Comparison of ENCODE assay signal across 8 mouse cellular contexts in the genomic region with DNA sequence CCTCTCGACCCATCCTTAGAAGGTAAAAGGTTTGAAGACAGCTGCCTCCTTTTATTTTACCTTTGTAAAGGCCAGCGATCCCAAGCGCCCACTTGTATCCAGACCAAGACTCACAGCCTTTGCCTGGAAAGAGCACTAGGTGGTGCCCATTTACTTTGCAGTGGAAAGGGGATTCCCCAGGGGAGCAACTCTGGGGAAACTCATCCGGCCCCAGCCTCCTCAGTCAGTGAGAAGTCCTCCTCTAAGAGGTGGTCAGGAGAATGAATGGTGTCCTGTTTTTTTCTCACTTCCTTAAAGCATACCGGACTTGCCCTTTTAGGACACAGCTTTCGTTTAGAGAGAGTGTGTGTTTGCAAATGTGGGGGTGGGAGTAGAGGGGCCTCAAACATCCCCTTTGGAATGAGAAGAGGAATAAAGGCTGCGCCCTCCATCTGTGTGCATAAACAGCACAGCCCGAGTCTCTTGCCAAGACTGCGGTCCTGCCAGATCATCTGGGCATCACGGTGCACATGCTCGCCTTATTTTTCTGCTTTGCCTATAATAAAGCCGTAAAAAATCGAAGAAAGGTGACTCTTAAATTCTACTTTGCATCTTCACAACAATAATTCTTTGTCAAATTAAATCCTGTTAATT. TPM values are rescaled to one million over a fixed set of nuclear protein-coding genes. Genes with fewer than 3 reads are reported as not detected.
DNase-seq lines count a peak whose midpoint lies in the region; ATAC-seq and TF ChIP-seq lines count a peak whose summit lies in the region.

No protein-coding gene starts in this region.

- H3K4me1 ChIP-seq in bone marrow macrophage, adult 2 months (ENCODE audit: control insufficient read depth, insufficient read depth, low read length) = 0 out of 2 replicates have a peak, but pooled peaks cover 2% of the 10 kb centered on the region
- H3K4me1 ChIP-seq in heart, embryonic 15.5 days (replicated peaks) = 0 out of 2 replicates have a peak, but pooled peaks cover 3% of the 10 kb centered on the region
- peaks cover 12% of the 10 kb centered on the region; the same call in 1 of the 2 replicates for H3K4me1 ChIP-seq in stomach, embryonic 16.5 days (ENCODE audit: control insufficient read depth, insufficient read depth, low read length)

- H3K9ac ChIP-seq in heart, embryonic 15.5 days = no peak overlapping the region
- H3K9ac ChIP-seq in stomach, embryonic 16.5 days (ENCODE audit: low read length) = peak overlapping the region; percentile 55

- peak overlapping the region; percentile 17; the same call in 1 of the 2 replicates for H3K4me3 ChIP-seq in bone marrow macrophage, adult 2 months (ENCODE audit: insufficient read depth, low read length)
- peak overlapping the region; percentile 25 for H3K4me3 ChIP-seq in heart, embryonic 15.5 days
- peak overlapping the region; percentile 31 for H3K4me3 ChIP-seq in stomach, embryonic 16.5 days (replicated peaks; ENCODE audit: low read length)

- no peak; the same call in 1 of the 2 replicates for ATAC-seq in heart, embryonic 15.5 days (replicated peaks; ENCODE audit: insufficient number of reproducible peaks, insufficient read depth, low FRiP score, low read depth)
- peak; percentile 94 for ATAC-seq in megakaryocyte progenitor cell, adult 5-6 weeks (replicated peaks; ENCODE audit: poor library complexity)
- peak; percentile 89 for ATAC-seq in stomach, embryonic 16.5 days (ENCODE audit: insufficient read depth, low FRiP score)
- no peak for ATAC-seq in monocyte, adult 5-6 weeks (replicated peaks; ENCODE audit: insufficient number of reproducible peaks, low FRiP score, low TSS enrichment, poor library complexity, severe bottlenecking)

- no peaks in the 10 kb centered on the region for H3K36me3 ChIP-seq in heart, embryonic 15.5 days
- H3K36me3 ChIP-seq in stomach, embryonic 16.5 days (ENCODE audit: control insufficient read depth, insufficient read depth, low read length) = no peaks in the 10 kb centered on the region

- H3K27ac ChIP-seq in bone marrow macrophage, adult 2 months (ENCODE audit: insufficient read depth, low read depth, low read length) = no peak overlapping the region
- no peak overlapping the region for H3K27ac ChIP-seq in heart, embryonic 15.5 days
- peak overlapping the region; percentile 31 for H3K27ac ChIP-seq in stomach, embryonic 16.5 days (ENCODE audit: low read length)

- TF ChIP-seq POLR2A in bone marrow macrophage, adult 2 months (IDR thresholded peaks at IDR 0.05; ENCODE audit: borderline replicate concordance, low read depth, low read length) = no peak

- TF ChIP-seq CTCF in bone marrow macrophage, adult 2 months (IDR thresholded peaks at IDR 0.05; ENCODE audit: low read depth, low read length) = no peak

- 11% methylated on average over 13 of the region's 13 CpGs for WGBS in heart, embryonic 15.5 days
- 7% methylated on average over 13 of the region's 13 CpGs for WGBS in stomach, embryonic 16.5 days

- no peaks in the 10 kb centered on the region for H3K9me3 ChIP-seq in heart, embryonic 15.5 days (replicated peaks)
- H3K9me3 ChIP-seq in stomach, embryonic 16.5 days (replicated peaks; ENCODE audit: control insufficient read depth, low read length) = no peaks in the 10 kb centered on the region

- H3K27me3 ChIP-seq in heart, embryonic 15.5 days = no peaks in the 10 kb centered on the region
- H3K27me3 ChIP-seq in stomach, embryonic 16.5 days (ENCODE audit: control insufficient read depth, insufficient read depth, low read length) = no peaks in the 10 kb centered on the region

- DNase-seq in Muller cell, postnatal 12 days (ENCODE audit: inconsistent ontology term) = peak; percentile 76
- DNase-seq in fibroblast of lung, adult 2 months (ENCODE audit: low read depth) = peak; percentile 49
- DNase-seq in kidney, postnatal 10 days = peak; percentile 75

- peak overlapping the region; percentile 49 for H3K4me2 ChIP-seq in heart, embryonic 15.5 days
- peak overlapping the region; percentile 50 for H3K4me2 ChIP-seq in stomach, embryonic 16.5 days (ENCODE audit: low read depth, low read length)

RNA-seq across cellular contexts. Expression of a gene that starts 57.5 kb away (rescaled TPM):
- 7.2 and 7.6 TPM in 2 replicates for polyA plus RNA-seq in bone marrow macrophage, adult 2 months (2012; ENCODE audit: insufficient read depth, insufficient read length, missing spikeins)
- 6.0 and 6.1 TPM in 2 replicates for polyA plus RNA-seq in heart, embryonic 15.5 days (2015; fragmentation: Nextera tagmentation; extraction: Ambion mirVana)
- total RNA-seq in megakaryocyte progenitor cell, adult 5-6 weeks (2015) = 25.8 and 29.7 TPM in 2 replicates
- 15.0 and 19.6 TPM in 2 replicates for total RNA-seq in megakaryocyte progenitor cell, adult 5-6 weeks (2017)
- polyA plus RNA-seq in stomach, embryonic 16.5 days (2015; fragmentation: Nextera tagmentation; extraction: Ambion mirVana) = 8.8 TPM in 2 replicates
- total RNA-seq in monocyte, adult 5-6 weeks (2017) = 15.7 to 16.4 TPM (median 15.8 TPM) in 3 replicates

Comparison
In these comparisons a context has a peak if more than half of its experiments do, and no peak if none do; other contexts are left out.
1. ATAC-seq: peak in megakaryocyte progenitor cell, adult 5-6 weeks (single experiment) and stomach, embryonic 16.5 days (single experiment); none in heart, embryonic 15.5 days (single experiment) and monocyte, adult 5-6 weeks (single experiment).
2. Peak in every context shown above with its lines, with median percentiles within 50 percentile points of each other: DNase-seq and H3K4me3 ChIP-seq.